Mouse (Mus musculus) kidney, postnatal 0 days (tissue): ENCODE data around the gene Bmp5. TPM values are rescaled to one million over a fixed set of nuclear protein-coding genes. Genes with fewer than 3 reads are reported as not detected.

ENCODE experiments used
- ATAC-seq: fragments of 200-750 bp; cut with Nextera tagmentation; replicated peaks from 2 replicates; pipeline ENCODE4 v1.8.0; 2017; ENCODE audit warnings: low read depth, moderate number of reproducible peaks, moderate TSS enrichment, moderate library complexity; ENCODE audit not compliant: low FRiP score
- DNase-seq: peaks from one replicate; pipeline ENCODE4 v3.0.0-alpha.2; 2016; ENCODE audit warnings: low spot score
- H3K27ac ChIP-seq: fragments of 300-500 bp; sonication (generic); 2 replicates; pipeline ENCODE4 v1.5.1; 2014; ENCODE audit warnings: mild to moderate bottlenecking
- H3K27me3 ChIP-seq: fragments of 300-500 bp; sonication (generic); 2 replicates; pipeline ENCODE4 v1.6.1; 2014; ENCODE audit warnings: low read length, mixed read lengths; ENCODE audit not compliant: insufficient read depth
- H3K36me3 ChIP-seq: fragments of 300-500 bp; sonication (generic); 2 replicates; pipeline ENCODE4 v1.6.1; 2014; ENCODE audit warnings: low read length, mixed read lengths; ENCODE audit not compliant: insufficient read depth
- H3K4me1 ChIP-seq: fragments of 300-500 bp; sonication (generic); replicated peaks from 2 replicates; pipeline ENCODE4 v1.6.1; 2014; ENCODE audit warnings: antibody characterized with exemption, low read length, mixed read lengths; ENCODE audit not compliant: insufficient read depth
- H3K4me2 ChIP-seq: fragments of 300-500 bp; sonication (generic); 2 replicates; pipeline ENCODE4 v1.6.1; 2014; ENCODE audit warnings: mild to moderate bottlenecking, low read length, moderate library complexity, mixed read lengths
- H3K4me3 ChIP-seq: fragments of 300-500 bp; sonication (generic); replicated peaks from 2 replicates; pipeline ENCODE4 v1.5.1; 2014; ENCODE audit warnings: low read depth, low read length
- H3K9ac ChIP-seq: fragments of 300-500 bp; sonication (generic); 2 replicates; pipeline ENCODE4 v1.6.1; 2014; ENCODE audit warnings: low read depth, low read length
- H3K9me3 ChIP-seq: fragments of 300-500 bp; sonication (generic); replicated peaks from 2 replicates; pipeline ENCODE4 v1.6.1; 2016; ENCODE audit warnings: low read length, inconsistent platforms, mixed read lengths
- CTCF ChIP-seq: IDR thresholded peaks from 2 replicates; pipeline ENCODE4 v1.5.1; 2016; ENCODE audit warnings: antibody characterized with exemption, low read depth, mild to moderate bottlenecking, moderate library complexity
- WGBS: fragments of 180-500 bp; shearing (Covaris S2); extraction: QIAGEN DNeasy Blood & Tissue Kit; methylation state at CpG from one replicate; pipeline ENCODE4 v1.1.7; 2014; 5-methylcytosine and 5-hydroxymethylcytosine counted together
- polyA plus RNA-seq: library from polyadenylated mRNA; unstranded; fragments of >200 nt; fragmentation: Nextera tagmentation; extraction: Ambion mirVana; gene quantifications from 2 replicates; pipeline ENCODE4 v1.2.1, GENCODE M21; 2015

Gene Bmp5
- polyA plus RNA-seq, 1 experiment from 2014 or later: 0.39 TPM

DNA sequence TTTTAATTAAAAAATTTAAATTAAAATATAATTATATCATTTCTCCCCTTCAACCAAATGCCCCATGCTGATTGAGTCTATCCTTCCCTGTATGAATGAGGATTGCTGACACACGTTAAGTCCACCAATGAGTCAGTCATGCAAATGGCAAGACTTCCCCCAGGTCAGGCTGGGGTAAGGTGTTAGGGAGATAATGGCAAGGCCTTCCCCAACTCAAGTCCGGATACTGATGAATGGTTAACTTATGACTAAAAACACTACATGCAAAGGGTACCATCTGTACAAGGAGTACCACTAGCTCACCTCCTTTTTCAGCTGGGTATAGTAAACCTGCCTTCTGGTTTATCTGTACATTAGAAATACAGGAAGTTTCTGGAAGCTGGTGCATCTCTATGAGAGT, 83.8 kb downstream of the Bmp5 start:
- ATAC-seq: no peak
- 75% methylated on average over 2 of the region's 2 CpGs for WGBS

DNA sequence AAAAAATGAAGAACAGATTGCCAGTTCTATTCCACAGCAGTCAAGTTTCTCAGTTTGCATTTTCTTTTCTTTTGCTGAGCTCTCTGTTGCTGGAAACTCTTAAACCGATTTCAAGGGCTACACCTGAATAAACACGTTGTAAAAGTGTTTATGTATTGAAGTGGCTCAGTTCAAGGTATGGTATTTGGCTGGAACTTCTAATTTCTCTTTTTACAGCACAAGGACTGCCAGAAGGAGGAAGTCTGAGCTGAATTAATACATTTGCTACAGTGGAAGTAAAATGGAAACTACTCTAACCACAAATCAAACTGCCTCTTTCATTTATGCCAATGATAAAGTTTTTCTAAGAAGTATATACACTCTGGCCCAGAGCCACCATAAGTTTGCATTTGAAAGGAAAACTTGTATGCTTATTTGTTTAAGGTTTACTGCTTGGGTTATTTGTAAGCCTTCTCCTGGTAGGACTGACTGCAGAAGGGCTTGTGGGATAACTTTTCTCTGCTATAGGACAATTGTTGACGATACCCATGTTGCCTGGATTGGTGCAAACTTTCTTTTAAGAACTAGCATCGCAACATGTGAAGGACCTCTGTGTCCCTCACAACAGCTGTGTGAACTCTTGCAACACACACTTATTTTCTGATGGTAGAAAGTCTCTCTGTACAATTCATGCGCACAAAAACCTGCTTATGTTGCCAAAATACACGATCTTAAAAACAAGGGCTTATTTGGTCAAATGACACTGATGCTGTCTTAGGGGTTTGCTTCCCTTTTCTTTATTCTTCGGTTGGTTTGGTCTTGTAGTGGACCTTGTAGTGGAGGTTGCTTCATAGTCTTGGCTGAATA, 95.4 kb downstream of the Bmp5 start:
- Histone ChIP-seq H3K36me3 (no peaks in the 10 kb centered on the region), H3K4me2 (0 out of 2 replicates have a peak overlapping the region, but pooled peaks have one; percentile 15), H3K9ac (no peak overlapping the region), H3K27ac (no peak overlapping the region), H3K9me3 (no peaks in the 10 kb centered on the region), H3K4me1 (no peaks in the 10 kb centered on the region), H3K27me3 (no peaks in the 10 kb centered on the region), H3K4me3 (no peak overlapping the region)
- DNase-seq: peak; percentile 27
- WGBS: 46% methylated on average over 7 of the region's 7 CpGs
- ATAC-seq: no peak
- no peak for TF ChIP-seq CTCF

More for the DNA sequence above, 83.8 kb downstream of the Bmp5 start:
- no peak overlapping the region for H3K9ac ChIP-seq
- H3K9me3 ChIP-seq: no peaks in the 10 kb centered on the region
- H3K27me3 ChIP-seq: no peaks in the 10 kb centered on the region
- H3K4me2 ChIP-seq: no peak overlapping the region
- H3K4me3 ChIP-seq: no peak overlapping the region
- DNase-seq: no peak
- no peak for TF ChIP-seq CTCF
- H3K36me3 ChIP-seq: no peaks in the 10 kb centered on the region
- H3K4me1 ChIP-seq: no peaks in the 10 kb centered on the region
- no peak overlapping the region for H3K27ac ChIP-seq

DNA sequence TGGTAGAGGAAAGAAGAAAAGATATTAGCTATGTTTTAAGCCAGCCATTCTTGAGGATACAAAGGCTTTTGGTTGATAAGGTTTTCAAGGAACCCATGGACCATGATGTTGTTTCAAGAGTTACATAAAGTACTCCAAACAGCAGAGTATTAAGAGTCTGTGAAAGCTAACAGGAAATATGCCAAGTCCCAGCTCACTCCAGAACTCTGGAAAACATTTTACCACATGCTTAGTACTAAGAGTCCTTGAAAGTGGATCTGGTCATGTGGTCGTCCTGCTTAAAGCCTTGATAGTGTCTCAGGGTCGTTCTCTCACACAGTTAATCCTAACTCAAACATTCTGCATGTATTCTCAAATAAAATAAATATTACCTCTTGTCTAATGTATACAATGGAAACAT, 101.2 kb downstream of the Bmp5 start:
- DNase-seq: no peak
- ATAC-seq: no peak
- WGBS: 67% methylated on average over 2 of the region's 2 CpGs

DNA sequence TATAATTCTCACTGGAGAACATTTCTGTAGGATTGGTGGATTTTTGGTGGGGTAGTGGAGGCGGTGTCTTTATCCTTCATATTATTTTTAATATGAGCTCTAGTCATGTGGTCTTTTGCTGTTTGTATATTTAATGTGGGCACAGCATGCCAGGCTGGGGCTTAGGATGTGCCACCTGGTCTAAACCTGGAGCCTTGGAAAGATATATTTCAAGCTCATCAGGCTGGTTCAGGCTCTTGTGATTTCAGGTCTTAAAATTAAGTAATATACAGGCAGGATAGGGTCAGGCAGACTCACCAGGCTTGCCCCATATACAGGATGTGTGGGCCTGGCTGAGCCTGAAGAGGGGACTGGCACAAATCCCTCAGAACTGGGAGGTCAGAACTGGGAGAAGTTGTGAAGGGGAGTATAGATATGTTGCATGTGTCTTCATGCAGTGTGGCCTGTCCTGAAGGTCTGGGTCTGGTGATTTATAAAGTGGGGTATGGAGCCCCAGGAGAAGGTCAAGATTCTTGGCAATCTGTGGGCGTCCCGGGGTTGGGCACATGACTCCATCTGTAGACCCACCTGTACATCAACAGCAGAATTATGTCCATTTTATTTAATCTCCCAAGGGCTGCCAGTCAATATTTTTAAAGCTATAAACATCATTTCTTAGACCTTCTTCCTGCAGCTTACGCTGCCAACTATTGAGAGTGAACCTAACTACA, 108.5 kb downstream of the Bmp5 start:
- no peak overlapping the region for H3K27ac ChIP-seq
- 89% methylated on average over 4 of the region's 4 CpGs for WGBS
- H3K9me3 ChIP-seq: no peaks in the 10 kb centered on the region
- no peaks in the 10 kb centered on the region for H3K4me1 ChIP-seq
- H3K4me2 ChIP-seq: no peak overlapping the region
- no peaks in the 10 kb centered on the region for H3K36me3 ChIP-seq
- H3K27me3 ChIP-seq: no peaks in the 10 kb centered on the region
- no peak for ATAC-seq
- no peak for TF ChIP-seq CTCF
- no peak overlapping the region for H3K4me3 ChIP-seq
- DNase-seq: no peak
- H3K9ac ChIP-seq: no peak overlapping the region

More for the DNA sequence above, 101.2 kb downstream of the Bmp5 start:
- Histone ChIP-seq H3K27ac (no peak overlapping the region), H3K9ac (no peak overlapping the region), H3K27me3 (no peaks in the 10 kb centered on the region), H3K4me2 (no peak overlapping the region), H3K4me3 (no peak overlapping the region), H3K4me1 (no peaks in the 10 kb centered on the region), H3K36me3 (no peaks in the 10 kb centered on the region), H3K9me3 (no peaks in the 10 kb centered on the region)
- TF ChIP-seq CTCF: no peak

DNA sequence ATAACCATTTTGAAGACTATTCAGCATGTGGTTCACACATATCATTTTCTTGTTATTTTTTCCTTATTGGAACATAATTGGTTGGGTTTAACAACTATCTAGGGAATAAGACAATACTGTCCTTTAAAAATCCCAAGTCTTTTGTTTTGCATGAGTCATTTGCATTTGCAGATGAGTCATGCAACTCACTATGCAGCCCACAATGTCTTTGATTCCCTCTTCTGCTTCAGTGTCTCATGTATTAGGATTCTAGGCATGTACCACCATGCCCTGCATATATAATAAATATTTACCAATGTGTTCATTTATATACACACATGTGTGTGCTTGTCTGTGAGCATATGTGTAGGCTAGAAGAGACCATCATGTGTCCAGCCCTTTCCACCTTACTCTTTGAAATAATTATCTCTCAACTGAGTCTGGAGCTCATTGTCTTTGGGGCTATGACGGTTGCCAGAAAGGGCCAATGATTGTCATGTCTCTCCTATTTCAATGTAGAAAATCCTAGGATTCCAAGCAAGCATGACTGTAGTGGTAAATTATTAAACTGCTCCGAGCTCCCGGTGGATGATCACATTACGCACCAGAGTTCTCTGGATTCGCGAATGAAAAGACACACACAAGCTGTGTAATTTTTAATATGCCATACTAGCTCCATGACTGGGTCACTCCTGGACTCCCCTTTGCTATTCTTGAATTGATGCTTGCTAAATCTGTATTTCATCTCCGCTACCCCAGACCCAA, 111.8 kb downstream of the Bmp5 start:
- Histone ChIP-seq H3K4me3 (no peak overlapping the region), H3K36me3 (no peaks in the 10 kb centered on the region), H3K27ac (no peak overlapping the region), H3K9me3 (no peaks in the 10 kb centered on the region), H3K4me1 (no peaks in the 10 kb centered on the region), H3K27me3 (no peaks in the 10 kb centered on the region), H3K9ac (no peak overlapping the region), H3K4me2 (no peak overlapping the region)
- no peak for ATAC-seq
- 54% methylated on average over 7 of the region's 7 CpGs for WGBS
- DNase-seq: no peak
- no peak for TF ChIP-seq CTCF

DNA sequence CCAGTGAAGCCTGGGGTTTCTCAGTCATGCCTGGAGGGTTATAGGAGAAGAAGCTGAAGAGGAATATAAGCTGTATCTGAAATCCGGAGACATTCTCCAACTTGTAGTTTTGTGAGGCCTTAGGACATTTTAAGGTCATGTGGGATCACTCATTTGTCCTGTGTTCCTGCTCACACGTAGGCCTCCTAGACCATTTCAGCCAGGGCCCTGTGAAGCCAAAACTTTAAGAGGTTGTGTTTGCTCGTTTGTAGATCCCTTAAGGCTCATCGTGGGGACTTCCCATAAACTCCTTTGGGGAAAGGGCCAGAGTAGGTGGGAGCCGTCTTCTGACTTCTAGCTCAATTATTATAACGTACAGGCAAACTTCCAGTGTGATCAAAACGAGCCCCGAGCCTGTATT, 121.8 kb downstream of the Bmp5 start:
- 67% methylated on average over 8 of the region's 8 CpGs for WGBS
- Histone ChIP-seq H3K4me2 (no peak overlapping the region), H3K27me3 (no peaks in the 10 kb centered on the region), H3K36me3 (no peaks in the 10 kb centered on the region), H3K27ac (no peak overlapping the region), H3K9me3 (no peaks in the 10 kb centered on the region), H3K4me1 (no peaks in the 10 kb centered on the region), H3K9ac (no peak overlapping the region), H3K4me3 (no peak overlapping the region)
- TF ChIP-seq CTCF: no peak
- no peak for ATAC-seq
- DNase-seq: no peak
